Comparison of ENCODE assay signal across 1 mouse cellular context in genomic region chr2:30076959-30077358, GRCm38 (mm10).
TF ChIP-seq lines count a peak whose summit lies in the region.

No protein-coding gene starts in this region.

TF ChIP-seq in MEL, 35 proteins besides CTCF, POLR2A, EP300 and RAD21 (continued from another document):
- TF ChIP-seq GATA1 (IDR thresholded peaks at IDR 0.05; ENCODE audit: low read depth, low read length) (no peak), HCFC1 (IDR thresholded peaks at IDR 0.05; ENCODE audit: low read depth, low read length) (no peak), ZMIZ1 (IDR thresholded peaks at IDR 0.05; ENCODE audit: low read depth, low read length) (no peak), ZC3H11A (IDR thresholded peaks at IDR 0.05; ENCODE audit: low read depth, low read length) (no peak), TBP (IDR thresholded peaks at IDR 0.05; ENCODE audit: low read depth, low read length) (no peak), NRF1 (IDR thresholded peaks at IDR 0.05; ENCODE audit: insufficient read depth, low read depth, low read length, poor library complexity, severe bottlenecking) (no peak), BHLHE40 (IDR thresholded peaks at IDR 0.05; ENCODE audit: borderline replicate concordance, low read depth, low read length) (no peak), ELF1 (IDR thresholded peaks at IDR 0.05; ENCODE audit: low read depth, low read length) (no peak), ZNF384 (IDR thresholded peaks at IDR 0.05; ENCODE audit: low read depth, low read length) (no peak)
